Mouse (Mus musculus) cerebellum, adult 2 months (tissue): ENCODE results near the gene Lsamp. TPM values are rescaled to one million over a fixed set of nuclear protein-coding genes. Genes with fewer than 3 reads are reported as not detected.

Experiments used
- DNase-seq, 2 experiments: peaks; one replicate each; pipeline ENCODE4 v3.0.0; 2021
- H3K27ac ChIP-seq: fragments of 200-500 bp; 2 replicates; pipeline ENCODE4 v1.5.1; 2012; ENCODE audit warnings: low read length, control low read depth, inconsistent platforms; ENCODE audit not compliant: insufficient read depth
- H3K27me3 ChIP-seq: fragments of 200-500 bp; 2 replicates; pipeline ENCODE4 v1.6.1; 2012; ENCODE audit warnings: inconsistent platforms, mild to moderate bottlenecking, low read length, moderate library complexity; ENCODE audit not compliant: control insufficient read depth, insufficient read depth
- H3K4me1 ChIP-seq: fragments of 200-500 bp; 2 replicates; pipeline ENCODE4 v1.6.1; 2011; ENCODE audit warnings: low read length; ENCODE audit not compliant: control insufficient read depth, insufficient read depth
- H3K4me3 ChIP-seq: fragments of 200-500 bp; replicated peaks from 2 replicates; pipeline ENCODE3; 2011; ENCODE audit warnings: mild to moderate bottlenecking, low read depth, low read length, control low read depth; ENCODE audit not compliant: insufficient read depth
- CTCF ChIP-seq: fragments of 200-500 bp; IDR thresholded peaks from 2 replicates; pipeline ENCODE4 v1.5.1; 2011; ENCODE audit warnings: low read depth, mild to moderate bottlenecking, control low read depth, low read length, moderate library complexity, borderline replicate concordance; ENCODE audit not compliant: insufficient read depth
- POLR2A ChIP-seq: fragments of 200-500 bp; IDR thresholded peaks from 2 replicates; pipeline ENCODE4 v1.6.1; 2011; ENCODE audit warnings: low read length, control low read depth, borderline replicate concordance; ENCODE audit not compliant: insufficient read depth
- WGBS: fragments of 180-500 bp; shearing (Covaris S2); methylation state at CpG from one replicate; pipeline ENCODE4 v1.1.7; 2018; 5-methylcytosine and 5-hydroxymethylcytosine counted together
- polyA plus RNA-seq: library from polyadenylated mRNA; depleted of rRNA; stranded (reverse); fragments of >200 nt; gene quantifications from 2 replicates; pipeline ENCODE4 v1.2.3, GENCODE M21; 2012

Gene Lsamp
- polyA plus RNA-seq, 1 experiment, result 143 TPM

- DNase-seq, result no peak
- no peaks in the 10 kb centered on the region for H3K27me3 ChIP-seq
- H3K4me1 ChIP-seq, result no peaks in the 10 kb centered on the region; the same call in 1 of the 2 replicates
- H3K4me3 ChIP-seq, result no peak overlapping the region
- TF ChIP-seq CTCF (peak; percentile 30; the same call in 1 of the 2 replicates), POLR2A (no peak)
- 61% methylated on average over 2 of the region's 2 CpGs for WGBS
- H3K27ac ChIP-seq, result no peak overlapping the region
These were observed 1558.5 kb downstream of the Lsamp start for GRCm38 (mm10) chr16:41542641-41543040.

- no peaks in the 10 kb centered on the region; the same call in 1 of the 2 replicates for H3K4me1 ChIP-seq
- DNase-seq, result no peak
- H3K27me3 ChIP-seq, result no peaks in the 10 kb centered on the region
- no peak overlapping the region for H3K4me3 ChIP-seq
- no peak overlapping the region for H3K27ac ChIP-seq
- TF ChIP-seq CTCF (no peak), POLR2A (no peak)
- 93% methylated on average over 3 of the region's 3 CpGs for WGBS
These were observed 1567.0 kb downstream of the Lsamp start for GRCm38 (mm10) chr16:41551164-41551563.

- peaks cover 4% of the 10 kb centered on the region; the same call in 1 of the 2 replicates for H3K4me1 ChIP-seq
- H3K27me3 ChIP-seq, result no peaks in the 10 kb centered on the region
- 46% methylated on average over 3 of the region's 3 CpGs for WGBS
- H3K27ac ChIP-seq, result no peak overlapping the region; the same call in 1 of the 2 replicates
- peak in 1 of 2 experiments; percentile 29 for DNase-seq
- H3K4me3 ChIP-seq, result no peak overlapping the region
- no peak for TF ChIP-seq CTCF
These were observed 1567.7 kb downstream of the Lsamp start for GRCm38 (mm10) chr16:41551851-41552262.

- Histone ChIP-seq H3K4me1 (peaks cover 9% of the 10 kb centered on the region; the same call in 1 of the 2 replicates), H3K27me3 (no peaks in the 10 kb centered on the region), H3K27ac (no peak overlapping the region), H3K4me3 (no peak overlapping the region)
- TF ChIP-seq POLR2A, result no peak
- TF ChIP-seq CTCF, result no peak
- DNase-seq, result peak; percentile 59 to 68
These were observed 1572.9 kb downstream of the Lsamp start for GRCm38 (mm10) chr16:41557104-41557503.

GRCm38 (mm10) chr16:41565233-41565632 is 1581.1 kb downstream of the Lsamp start:
- DNase-seq, result no peak

DNA sequence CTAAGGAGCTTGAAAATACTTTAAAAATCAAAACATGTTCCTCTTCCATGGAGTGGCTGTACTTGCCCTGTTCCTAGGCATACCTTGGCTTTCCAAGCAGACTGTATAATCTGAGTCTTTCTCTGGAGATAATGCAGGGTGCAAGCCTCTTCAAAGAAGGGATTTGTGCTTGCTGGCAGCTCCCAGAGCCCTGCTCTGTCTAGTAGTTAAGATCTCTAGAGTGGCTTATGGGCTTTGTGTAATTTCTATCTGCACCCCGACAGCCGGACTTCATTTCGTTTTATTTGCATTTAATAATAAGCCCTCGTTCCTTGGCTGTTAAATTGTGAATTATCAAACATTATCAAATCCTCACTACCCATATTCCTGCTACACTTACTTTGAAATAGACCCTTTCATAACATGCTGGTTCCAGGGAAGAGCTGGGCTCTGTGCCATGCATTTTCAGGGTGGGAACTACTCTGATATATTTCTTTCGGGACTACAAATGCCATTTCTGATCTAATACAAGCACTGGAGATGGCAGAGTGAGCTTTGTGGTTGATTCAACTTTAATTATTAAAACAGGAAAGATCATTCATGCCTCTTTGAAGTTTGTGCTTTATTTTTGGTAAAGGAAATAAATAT is 1604.6 kb downstream of the Lsamp start:
- 47% methylated on average over 5 of the region's 5 CpGs for WGBS
- Histone ChIP-seq H3K4me1 (peaks cover 5% of the 10 kb centered on the region; the same call in 1 of the 2 replicates), H3K27ac (no peak overlapping the region), H3K4me3 (no peak overlapping the region), H3K27me3 (no peaks in the 10 kb centered on the region)
- DNase-seq, result no peak
- TF ChIP-seq POLR2A (no peak), CTCF (no peak)

More at GRCm38 (mm10) chr16:41565233-41565632, 1581.1 kb downstream of the Lsamp start:
- TF ChIP-seq POLR2A (no peak), CTCF (no peak)
- WGBS, result 56% methylated on average over 2 of the region's 2 CpGs
- Histone ChIP-seq H3K27me3 (no peaks in the 10 kb centered on the region), H3K4me3 (no peak overlapping the region), H3K4me1 (peaks cover 9% of the 10 kb centered on the region; the same call in 1 of the 2 replicates), H3K27ac (no peak overlapping the region)

GRCm38 (mm10) chr16:41612229-41612628 is 1628.1 kb downstream of the Lsamp start:
- no peak overlapping the region for H3K27ac ChIP-seq
- TF ChIP-seq CTCF, result no peak
- TF ChIP-seq POLR2A, result no peak
- DNase-seq, result no peak
- no peak overlapping the region for H3K4me3 ChIP-seq
- WGBS, result 62% methylated on average over 1 of the region's 1 CpGs
- H3K27me3 ChIP-seq, result no peaks in the 10 kb centered on the region
- H3K4me1 ChIP-seq, result peaks cover 3% of the 10 kb centered on the region; the same call in 1 of the 2 replicates

DNA sequence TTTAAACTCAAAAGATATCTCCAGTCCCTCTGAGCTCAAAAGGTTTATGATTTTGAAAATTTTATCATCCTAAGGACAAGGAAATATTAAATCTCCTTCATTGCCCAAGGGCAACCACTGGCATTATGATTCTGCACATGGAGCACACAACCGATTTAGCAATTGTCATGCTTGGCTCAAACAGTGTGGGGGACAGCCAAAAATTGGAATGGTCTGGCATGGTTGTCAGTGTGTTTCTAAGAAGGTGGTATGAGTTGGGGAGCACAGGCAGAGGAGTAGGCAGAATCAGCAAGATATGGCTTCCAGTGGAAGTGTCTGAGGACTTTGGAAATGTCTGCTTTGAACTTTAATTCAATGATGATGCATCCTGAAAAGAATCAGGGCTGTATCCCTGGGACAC is 1639.7 kb downstream of the Lsamp start:
- no peak for TF ChIP-seq POLR2A
- no peak for TF ChIP-seq CTCF
- 7% methylated on average over 1 of the region's 1 CpGs for WGBS
- no peak overlapping the region for H3K4me3 ChIP-seq
- no peaks in the 10 kb centered on the region for H3K27me3 ChIP-seq
- peak in 1 of 2 experiments; percentile 51 for DNase-seq
- H3K4me1 ChIP-seq, result peaks cover 7% of the 10 kb centered on the region; the same call in 1 of the 2 replicates
- no peak overlapping the region for H3K27ac ChIP-seq
